Mouse (Mus musculus): Measurements from ENCODE around the gene Rad51c. TPM values are rescaled to one million over a fixed set of nuclear protein-coding genes. Genes with fewer than 3 reads are reported as not detected.
"Not testable (repeated sequence)": the region's sequence is repeated elsewhere in the genome, so short reads cannot be mapped to it uniquely, and the experiment has no call there.

Rad51c gene
- polyA plus RNA-seq, 1 experiment = 0.96 TPM

- H3K27me3 ChIP-seq (ENCODE audit: control insufficient read depth) = no peaks in the 10 kb centered on the region
- peaks cover 51% of the 10 kb centered on the region for H3K4me1 ChIP-seq (ENCODE audit: control insufficient read depth)
- H3K36me3 ChIP-seq (ENCODE audit: control insufficient read depth) = no peaks in the 10 kb centered on the region
- TF ChIP-seq TAL1 (IDR thresholded peaks at IDR 0.05; ENCODE audit: low read length) (no peak), GATA1 (IDR thresholded peaks at IDR 0.05; ENCODE audit: low read length) (no peak)
- H3K4me3 ChIP-seq (replicated peaks) = no peak overlapping the region
- no peaks in the 10 kb centered on the region for H3K9me3 ChIP-seq (ENCODE audit: control insufficient read depth, low read length)
Measured at GRCm38 (mm10) chr11:87446159-87446558, 41.4 kb upstream of the Rad51c start.

GRCm38 (mm10) chr11:87445593-87445992, 40.8 kb upstream of the Rad51c start:
- H3K36me3 ChIP-seq (ENCODE audit: control insufficient read depth); H3K27me3 ChIP-seq (ENCODE audit: control insufficient read depth); H3K4me3 ChIP-seq (replicated peaks); H3K9me3 ChIP-seq (ENCODE audit: control insufficient read depth, low read length): not testable (repeated sequence)
- peaks cover 52% of the 10 kb centered on the region for H3K4me1 ChIP-seq (ENCODE audit: control insufficient read depth)

GRCm38 (mm10) chr11:87444735-87445428, 40.1 kb upstream of the Rad51c start:
- H3K4me1 ChIP-seq (ENCODE audit: control insufficient read depth) = peaks cover 51% of the 10 kb centered on the region
- H3K4me3 ChIP-seq (replicated peaks) = no peak overlapping the region
- no peaks in the 10 kb centered on the region for H3K36me3 ChIP-seq (ENCODE audit: control insufficient read depth)
- H3K9me3 ChIP-seq (ENCODE audit: control insufficient read depth, low read length) = no peaks in the 10 kb centered on the region
- H3K27me3 ChIP-seq (ENCODE audit: control insufficient read depth) = no peaks in the 10 kb centered on the region
- no peak for TF ChIP-seq GATA1 (IDR thresholded peaks at IDR 0.05; ENCODE audit: low read length)
- TF ChIP-seq TAL1 (IDR thresholded peaks at IDR 0.05; ENCODE audit: low read length) = no peak

- H3K4me3 ChIP-seq (replicated peaks); H3K27me3 ChIP-seq (ENCODE audit: control insufficient read depth); H3K36me3 ChIP-seq (ENCODE audit: control insufficient read depth); H3K9me3 ChIP-seq (ENCODE audit: control insufficient read depth, low read length): not testable (repeated sequence)
- peaks cover 48% of the 10 kb centered on the region for H3K4me1 ChIP-seq (ENCODE audit: control insufficient read depth)
Measured at GRCm38 (mm10) chr11:87444056-87444455, 39.3 kb upstream of the Rad51c start.

- Histone ChIP-seq H3K36me3 (ENCODE audit: control insufficient read depth) (no peaks in the 10 kb centered on the region), H3K9me3 (ENCODE audit: control insufficient read depth, low read length) (no peaks in the 10 kb centered on the region), H3K4me3 (replicated peaks) (no peak overlapping the region), H3K4me1 (ENCODE audit: control insufficient read depth) (peaks cover 46% of the 10 kb centered on the region), H3K27me3 (ENCODE audit: control insufficient read depth) (no peaks in the 10 kb centered on the region; the same call in 1 of the 2 replicates)
- no peak for TF ChIP-seq GATA1 (IDR thresholded peaks at IDR 0.05; ENCODE audit: low read length)
- no peak for TF ChIP-seq TAL1 (IDR thresholded peaks at IDR 0.05; ENCODE audit: low read length)
Measured at GRCm38 (mm10) chr11:87443373-87443883, 38.7 kb upstream of the Rad51c start.

- not testable (repeated sequence) for H3K9me3 ChIP-seq (ENCODE audit: control insufficient read depth, low read length); H3K36me3 ChIP-seq (ENCODE audit: control insufficient read depth); H3K27me3 ChIP-seq (ENCODE audit: control insufficient read depth)
- Histone ChIP-seq H3K4me1 (ENCODE audit: control insufficient read depth) (peaks cover 42% of the 10 kb centered on the region), H3K4me3 (replicated peaks) (peak overlapping the region; percentile 55)
Measured at GRCm38 (mm10) chr11:87442643-87443372, 38.1 kb upstream of the Rad51c start.

- no peak overlapping the region for H3K4me3 ChIP-seq (replicated peaks)
- H3K9me3 ChIP-seq (ENCODE audit: control insufficient read depth, low read length) = no peaks in the 10 kb centered on the region
- TF ChIP-seq GATA1 (IDR thresholded peaks at IDR 0.05; ENCODE audit: low read length) (no peak), TAL1 (IDR thresholded peaks at IDR 0.05; ENCODE audit: low read length) (no peak)
- H3K36me3 ChIP-seq (ENCODE audit: control insufficient read depth) = no peaks in the 10 kb centered on the region
- peaks cover 37% of the 10 kb centered on the region for H3K4me1 ChIP-seq (ENCODE audit: control insufficient read depth)
- H3K27me3 ChIP-seq (ENCODE audit: control insufficient read depth) = no peaks in the 10 kb centered on the region; the same call in 1 of the 2 replicates
Measured at GRCm38 (mm10) chr11:87439796-87440420, 35.2 kb upstream of the Rad51c start.

- no peaks in the 10 kb centered on the region for H3K9me3 ChIP-seq (ENCODE audit: control insufficient read depth, low read length)
- peaks cover 33% of the 10 kb centered on the region for H3K4me1 ChIP-seq (ENCODE audit: control insufficient read depth)
- no peak overlapping the region for H3K4me3 ChIP-seq (replicated peaks)
- TF ChIP-seq GATA1 (IDR thresholded peaks at IDR 0.05; ENCODE audit: low read length) (peak; percentile 40; the same call in 1 of the 2 replicates), TAL1 (IDR thresholded peaks at IDR 0.05; ENCODE audit: low read length) (no peak)
- H3K36me3 ChIP-seq (ENCODE audit: control insufficient read depth) = no peaks in the 10 kb centered on the region
- H3K27me3 ChIP-seq (ENCODE audit: control insufficient read depth) = no peaks in the 10 kb centered on the region; the same call in 1 of the 2 replicates
Measured at GRCm38 (mm10) chr11:87436326-87437232, 31.8 kb upstream of the Rad51c start.

GRCm38 (mm10) chr11:87435107-87435506, 30.4 kb upstream of the Rad51c start:
- not testable (repeated sequence) for H3K27me3 ChIP-seq (ENCODE audit: control insufficient read depth); H3K36me3 ChIP-seq (ENCODE audit: control insufficient read depth); H3K9me3 ChIP-seq (ENCODE audit: control insufficient read depth, low read length); H3K4me3 ChIP-seq (replicated peaks)
- peaks cover 28% of the 10 kb centered on the region for H3K4me1 ChIP-seq (ENCODE audit: control insufficient read depth)

All from erythroblast, embryonic 14.5 days (primary cell).